Mouse (Mus musculus) forebrain, embryonic 11.5 days (tissue): ENCODE results near the gene Atat1. TPM values are rescaled to one million over a fixed set of nuclear protein-coding genes. Genes with fewer than 3 reads are reported as not detected.
A peak's percentile ranks its signal among the peaks of the same experiment; 100 is the strongest.

Experiments
- ATAC-seq: fragments of 200-750 bp; cut with Nextera tagmentation; replicated peaks from 2 replicates; pipeline ENCODE4 v1.8.0; 2017; ENCODE audit warnings: moderate TSS enrichment; ENCODE audit not compliant: low FRiP score
- DNase-seq: peaks from one replicate; pipeline ENCODE4 v3.0.0-alpha.2; 2017; ENCODE audit warnings: low spot score
- H3K27ac ChIP-seq: fragments of 300-500 bp; sonication (generic); 2 replicates; pipeline ENCODE4 v1.5.1; 2014; ENCODE audit warnings: low read depth, low read length
- H3K27me3 ChIP-seq: fragments of 300-500 bp; sonication (generic); 2 replicates; pipeline ENCODE4 v1.6.1; 2014; ENCODE audit warnings: mild to moderate bottlenecking, low read length, mixed read lengths; ENCODE audit not compliant: control insufficient read depth, insufficient read depth
- H3K36me3 ChIP-seq: fragments of 300-500 bp; sonication (generic); 2 replicates; pipeline ENCODE4 v1.6.1; 2014; ENCODE audit warnings: mild to moderate bottlenecking, low read length, moderate library complexity, mixed read lengths; ENCODE audit not compliant: control insufficient read depth, insufficient read depth
- H3K4me1 ChIP-seq: fragments of 300-500 bp; sonication (generic); replicated peaks from 2 replicates; pipeline ENCODE4 v1.6.1; 2014; ENCODE audit warnings: low read length, mixed read lengths; ENCODE audit not compliant: control insufficient read depth, insufficient read depth
- H3K4me2 ChIP-seq: fragments of 300-500 bp; sonication (generic); 2 replicates; pipeline ENCODE4 v1.6.1; 2014; ENCODE audit warnings: low read depth, mild to moderate bottlenecking, low read length, moderate library complexity, mixed read lengths; ENCODE audit not compliant: severe bottlenecking
- H3K4me3 ChIP-seq: fragments of 300-500 bp; sonication (generic); 2 replicates; pipeline ENCODE4 v1.5.1; 2014; ENCODE audit warnings: low read depth, low read length
- H3K9ac ChIP-seq: fragments of 300-500 bp; sonication (generic); 2 replicates; pipeline ENCODE4 v1.6.1; 2014; ENCODE audit warnings: low read length
- H3K9me3 ChIP-seq: fragments of 300-500 bp; sonication (generic); 2 replicates; pipeline ENCODE4 v1.6.1; 2016; ENCODE audit warnings: low read length, mixed read lengths; ENCODE audit not compliant: control insufficient read depth
- WGBS: fragments of 180-500 bp; shearing (Covaris S2); extraction: QIAGEN DNeasy Blood & Tissue Kit; methylation state at CpG from one replicate; pipeline ENCODE4 v1.1.7; 2014; 5-methylcytosine and 5-hydroxymethylcytosine counted together
- polyA plus RNA-seq: library from polyadenylated mRNA; unstranded; fragments of >200 nt; fragmentation: Nextera tagmentation; extraction: Ambion mirVana; gene quantifications from 2 replicates; pipeline ENCODE4 v1.2.1, GENCODE M21; 2014

Atat1 gene
- polyA plus RNA-seq, 1 experiment from 2014 or later: 213 TPM

GRCm38 (mm10) chr17:35866911-35867890 is 42.7 kb downstream of the Atat1 start:
- no peak for DNase-seq
- Histone ChIP-seq H3K4me3 (peak overlapping the region; percentile 67), H3K4me1 (peaks cover 30% of the 10 kb centered on the region), H3K36me3 (peaks cover 5% of the 10 kb centered on the region; the same call in 1 of the 2 replicates), H3K27me3 (no peaks in the 10 kb centered on the region), H3K27ac (peak overlapping the region; percentile 90), H3K4me2 (peak overlapping the region; percentile 95), H3K9me3 (peaks cover 2% of the 10 kb centered on the region; the same call in 1 of the 2 replicates), H3K9ac (peak overlapping the region; percentile 93)
- no peak for ATAC-seq
- 11% methylated on average over 26 of the region's 26 CpGs for WGBS

- H3K4me1 ChIP-seq: peaks cover 30% of the 10 kb centered on the region
- H3K27me3 ChIP-seq: no peaks in the 10 kb centered on the region
- peaks cover 2% of the 10 kb centered on the region; the same call in 1 of the 2 replicates for H3K9me3 ChIP-seq
- peak overlapping the region; percentile 95 for H3K4me2 ChIP-seq
- H3K36me3 ChIP-seq: peaks cover 4% of the 10 kb centered on the region; the same call in 1 of the 2 replicates
- peak overlapping the region; percentile 93 for H3K9ac ChIP-seq
- ATAC-seq (peak; percentile 49), DNase-seq (peak; percentile 82)
- peak overlapping the region; percentile 67 for H3K4me3 ChIP-seq
- WGBS: under 1% methylated on average over 32 of the region's 38 CpGs
- H3K27ac ChIP-seq: peak overlapping the region; percentile 90
Observed at GRCm38 (mm10) chr17:35866281-35866831, 43.5 kb downstream of the Atat1 start.

- Histone ChIP-seq H3K36me3 (no peaks in the 10 kb centered on the region; the same call in 1 of the 2 replicates), H3K27ac (peak within 1 kb of the TSS; percentile 90), H3K27me3 (no peaks in the 10 kb centered on the region), H3K4me1 (peaks cover 30% of the 10 kb centered on the region), H3K9me3 (no peaks in the 10 kb centered on the region), H3K4me3 (peak within 1 kb of the TSS; percentile 67), H3K9ac (peak within 1 kb of the TSS; percentile 93), H3K4me2 (peak within 1 kb of the TSS; percentile 95)
- DNase-seq (peak; percentile 93), ATAC-seq (peak; percentile 70)
- WGBS: under 1% methylated on average over 42 of the region's 48 CpGs
Observed at GRCm38 (mm10) chr17:35865481-35866280, 44.2 kb downstream of the Atat1 start, which contains the start of gene Ppp1r18. Ppp1r18 (plus strand) TSS chr17:35865593.

GRCm38 (mm10) chr17:35864832-35865353 is 45.0 kb downstream of the Atat1 start:
- peak overlapping the region; percentile 90 for H3K27ac ChIP-seq
- H3K4me1 ChIP-seq: peaks cover 27% of the 10 kb centered on the region
- no peaks in the 10 kb centered on the region; the same call in 1 of the 2 replicates for H3K36me3 ChIP-seq
- no peaks in the 10 kb centered on the region for H3K9me3 ChIP-seq
- H3K9ac ChIP-seq: peak overlapping the region; percentile 93
- peak overlapping the region; percentile 67 for H3K4me3 ChIP-seq
- peak overlapping the region; percentile 95 for H3K4me2 ChIP-seq
- no peaks in the 10 kb centered on the region for H3K27me3 ChIP-seq
- WGBS: 24% methylated on average over 10 of the region's 10 CpGs
- ATAC-seq: no peak
- no peak for DNase-seq

- peak within 1 kb of the TSS; percentile 73 for H3K9ac ChIP-seq
- peak within 1 kb of the TSS; percentile 59 for H3K4me3 ChIP-seq
- DNase-seq (peak; percentile 93), ATAC-seq (peak; percentile 90)
- H3K27ac ChIP-seq: peak within 1 kb of the TSS; percentile 89
- peaks cover 10% of the 10 kb centered on the region for H3K4me1 ChIP-seq
- no peaks in the 10 kb centered on the region for H3K27me3 ChIP-seq
- peak within 1 kb of the TSS; percentile 63 for H3K4me2 ChIP-seq
- H3K9me3 ChIP-seq: no peaks in the 10 kb centered on the region
- no peaks in the 10 kb centered on the region; the same call in 1 of the 2 replicates for H3K36me3 ChIP-seq
- under 1% methylated on average over 47 of the region's 47 CpGs for WGBS
Observed at GRCm38 (mm10) chr17:35861198-35861857, 48.5 kb downstream of the Atat1 start, which contains the start of gene Nrm. Nrm (plus strand) TSS chr17:35861318.

DNA sequence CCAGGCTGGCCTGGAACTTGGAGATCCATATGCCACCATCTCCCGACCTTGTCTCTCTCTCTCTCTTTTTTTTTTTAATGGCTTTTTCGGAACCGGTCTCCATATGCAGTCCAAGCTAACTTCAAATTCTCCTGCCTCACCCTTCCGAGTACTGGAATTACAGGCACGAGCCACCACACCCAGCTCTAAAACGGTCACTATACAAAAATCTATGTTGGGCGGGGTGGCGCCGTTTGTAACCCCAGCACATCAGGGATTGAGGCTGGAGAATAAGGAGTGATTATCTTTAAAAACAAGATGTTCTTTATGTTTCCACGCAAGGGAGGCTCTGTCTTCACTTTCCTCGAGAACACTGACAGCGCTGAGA is 49.1 kb downstream of the Atat1 start:
- Histone ChIP-seq H3K4me2 (peak overlapping the region; percentile 63), H3K4me3 (peak overlapping the region; percentile 59), H3K27ac (peak overlapping the region; percentile 89; the same call in 1 of the 2 replicates), H3K9ac (peak overlapping the region; percentile 73), H3K4me1 (peaks cover 10% of the 10 kb centered on the region), H3K36me3 (no peaks in the 10 kb centered on the region; the same call in 1 of the 2 replicates), H3K27me3 (no peaks in the 10 kb centered on the region), H3K9me3 (no peaks in the 10 kb centered on the region)
- whole genome bisulfite sequencing: 4% methylated on average over 12 of the region's 12 CpGs
- ATAC-seq: peak; percentile 5; the same call in 1 of the 2 replicates
- no peak for DNase-seq

- H3K27ac ChIP-seq: no peak overlapping the region
- no peak overlapping the region for H3K4me2 ChIP-seq
- H3K9ac ChIP-seq: no peak overlapping the region; the same call in 1 of the 2 replicates
- H3K4me3 ChIP-seq: no peak overlapping the region
- H3K27me3 ChIP-seq: no peaks in the 10 kb centered on the region
- DNase-seq (no peak), ATAC-seq (no peak)
- H3K9me3 ChIP-seq: no peaks in the 10 kb centered on the region
- 75% methylated on average over 2 of the region's 2 CpGs for WGBS
- H3K36me3 ChIP-seq: no peaks in the 10 kb centered on the region; the same call in 1 of the 2 replicates
- H3K4me1 ChIP-seq: peaks cover 6% of the 10 kb centered on the region; the same call in 1 of the 2 replicates
Observed at GRCm38 (mm10) chr17:35859835-35860234, 50.0 kb downstream of the Atat1 start.
